Mouse (Mus musculus) kidney, adult 11 months (tissue): ENCODE data around the gene Car15.
A peak's percentile ranks its signal among the peaks of the same experiment; 100 is the strongest.

ENCODE experiments used
- DNase-seq: peaks from one replicate; pipeline ENCODE4 v3.0.0; 2022

Car15 gene

DNA sequence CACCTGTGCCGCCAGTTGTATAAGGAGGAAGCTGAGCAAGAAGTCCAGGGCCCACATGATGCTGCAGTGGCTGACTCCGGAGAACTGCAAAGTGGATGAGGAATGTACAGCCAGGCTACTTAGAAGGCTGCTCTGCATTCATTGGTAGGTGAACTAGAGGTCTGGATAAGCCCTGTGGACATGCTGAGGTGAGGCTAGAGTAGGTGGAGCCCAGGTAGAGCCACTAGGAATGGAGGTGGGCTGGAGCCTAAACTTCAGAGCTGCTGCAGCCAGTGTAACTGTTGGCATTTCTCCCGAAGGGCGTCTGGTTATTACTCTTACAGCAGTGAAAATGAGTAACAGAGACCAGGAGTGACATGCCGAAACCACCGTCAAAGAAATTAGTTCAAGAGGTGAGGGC, at the start of gene Car15:
Car15 (minus strand) TSS at position 314 of the 400 bp plus-strand sequence.
- peak; percentile 58 for DNase-seq

DNA sequence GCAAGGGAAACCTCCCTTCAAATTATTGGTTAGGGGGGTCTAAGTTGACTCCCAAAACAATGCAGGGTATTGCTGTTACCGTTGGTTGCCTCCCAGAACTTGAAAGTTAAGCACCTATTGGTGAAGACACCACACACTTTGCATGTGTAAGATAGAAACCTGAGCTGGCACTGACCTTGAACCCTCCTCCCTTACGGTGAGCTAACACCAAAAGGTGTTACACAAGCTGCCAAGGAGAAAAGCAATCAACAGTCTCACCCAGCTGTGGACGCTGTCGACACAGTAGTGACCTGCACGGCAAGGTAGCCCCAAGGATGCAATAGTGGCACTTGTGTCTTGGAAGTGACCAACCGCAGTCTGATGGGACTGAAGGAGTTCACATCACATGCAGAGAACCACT, 46.0 kb upstream of the Car15 start:
- no peak for DNase-seq

DNA sequence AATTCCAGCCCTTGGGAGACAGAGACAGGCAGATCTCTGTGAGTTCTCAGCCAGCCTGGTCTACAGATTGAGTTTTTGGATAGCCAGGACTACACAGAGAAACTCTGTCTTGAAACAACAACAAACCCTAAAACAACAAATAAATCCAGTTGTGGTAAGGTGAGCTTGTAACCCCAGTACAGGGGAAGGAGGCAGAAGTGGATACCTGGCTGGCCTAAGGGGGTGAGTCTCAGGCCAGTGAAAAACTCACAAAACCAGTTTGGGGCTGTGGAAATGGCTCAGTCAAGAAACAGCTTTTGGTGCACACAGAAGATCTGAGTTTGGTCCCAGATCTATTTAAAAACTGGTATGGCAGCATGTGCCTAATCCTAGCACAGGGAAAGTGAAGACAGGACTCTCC, 44.0 kb upstream of the Car15 start:
- no peak for DNase-seq

DNA sequence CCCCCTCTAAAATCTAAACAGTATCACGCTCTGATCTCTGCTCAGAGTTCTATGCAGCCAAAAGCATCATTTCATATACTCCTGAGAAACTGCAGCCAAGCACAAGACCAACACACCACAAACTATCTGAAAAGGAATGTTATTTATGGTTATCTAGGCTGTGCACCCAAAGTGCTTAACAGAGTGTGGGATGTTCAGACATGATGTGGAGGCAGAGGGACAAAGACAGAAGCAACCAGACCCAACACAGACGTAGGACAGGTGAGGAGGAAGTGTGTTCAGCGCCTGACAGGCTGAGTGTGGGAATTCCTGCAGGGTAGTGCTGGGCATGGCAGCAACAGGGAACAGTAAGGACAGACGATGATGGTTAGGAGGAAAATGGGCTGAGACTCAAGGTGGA, 41.4 kb upstream of the Car15 start:
- DNase-seq, result no peak

DNA sequence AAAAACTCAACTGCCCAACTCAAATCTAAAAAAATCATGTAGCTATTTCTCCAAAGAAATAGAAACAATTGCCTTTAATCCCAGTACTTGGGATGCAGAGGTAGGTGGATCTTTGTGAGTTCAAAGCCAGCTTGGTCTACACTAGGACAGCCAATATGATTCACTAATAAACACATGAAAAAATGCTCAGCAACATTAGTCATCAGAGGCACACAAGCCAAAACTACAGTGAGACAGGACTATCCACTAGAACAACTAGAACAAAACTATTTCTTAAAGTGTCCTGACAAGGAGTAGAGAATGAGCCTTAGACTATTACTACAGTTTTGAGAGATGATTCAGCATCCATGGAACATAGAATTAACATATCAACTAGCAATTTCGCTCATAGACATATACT, 37.9 kb upstream of the Car15 start:
- no peak for DNase-seq

DNA sequence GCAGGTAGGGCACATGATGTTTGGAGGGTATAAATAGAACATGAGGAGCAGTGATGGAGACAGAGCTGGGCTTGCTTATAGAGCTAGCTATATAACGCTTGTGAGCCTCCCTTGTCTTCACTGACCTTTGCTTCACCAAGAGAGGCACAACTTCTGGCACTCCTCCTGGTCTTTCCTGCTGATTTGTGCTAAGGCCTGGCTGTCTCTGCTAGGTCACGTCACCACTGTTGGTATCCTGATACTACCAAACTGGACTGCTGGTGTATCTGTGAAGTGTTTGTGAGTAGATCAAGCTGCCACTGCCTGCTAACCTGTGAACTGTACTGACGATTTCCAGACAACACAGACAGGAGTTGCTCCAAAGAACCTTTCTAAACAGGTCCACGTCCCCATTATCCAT, 37.0 kb upstream of the Car15 start:
- DNase-seq, result no peak

DNA sequence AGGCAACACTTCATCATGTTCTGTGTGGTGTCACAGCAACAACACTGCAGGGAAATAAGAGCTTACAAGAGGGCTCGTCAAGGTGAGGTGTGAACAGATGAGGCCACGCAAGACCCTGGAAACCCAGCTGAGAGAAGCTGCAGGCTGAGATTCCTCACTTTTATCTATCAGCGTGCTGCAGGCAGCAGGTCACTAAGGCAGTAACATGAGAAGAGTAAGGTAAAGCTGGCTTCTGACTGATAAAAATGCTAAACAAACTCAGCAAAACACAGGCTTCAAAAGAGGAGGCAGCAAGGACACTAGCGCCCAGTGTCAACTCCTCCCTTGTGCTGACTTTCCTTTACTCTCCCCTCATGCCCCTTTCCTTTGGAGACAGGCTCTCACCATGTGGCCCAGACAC, 34.8 kb upstream of the Car15 start:
- DNase-seq, result no peak

DNA sequence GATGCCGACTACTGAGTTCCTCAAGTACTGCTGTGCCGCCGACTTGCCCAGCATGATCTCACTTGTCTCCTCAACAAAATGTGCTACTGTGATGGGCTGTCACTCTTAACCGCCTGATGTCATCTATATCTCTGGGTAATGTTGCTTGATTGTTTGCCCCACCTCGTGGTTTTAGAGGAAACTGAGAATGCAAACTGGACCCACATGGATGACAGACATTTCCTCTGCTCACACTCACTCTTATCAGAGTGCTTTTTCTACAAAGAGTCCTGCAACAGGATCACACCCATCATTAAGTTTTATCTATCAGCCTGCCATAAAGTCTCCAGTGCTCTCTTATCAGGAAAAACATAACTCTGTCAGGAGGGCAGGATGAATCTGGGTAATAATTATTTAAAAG, 33.1 kb upstream of the Car15 start:
- no peak for DNase-seq

DNA sequence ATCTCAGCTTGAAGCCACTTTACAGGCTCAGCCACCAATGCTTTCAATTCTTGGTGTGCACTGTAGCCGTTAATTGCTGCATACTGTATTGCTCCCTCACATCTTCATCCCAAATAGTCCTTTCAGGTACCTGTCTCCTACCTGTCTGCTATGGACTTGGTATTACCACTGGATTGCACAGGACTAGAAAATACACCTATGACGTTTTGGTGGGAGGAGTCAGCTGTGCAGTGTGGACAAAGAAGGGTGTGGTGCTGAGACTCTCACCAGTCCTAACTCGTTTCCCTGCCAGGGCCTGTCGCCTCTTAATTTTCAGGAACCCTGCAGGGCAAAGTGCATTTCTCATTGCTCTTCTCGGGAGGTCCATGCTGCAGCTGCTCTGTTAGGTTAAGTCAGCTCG, 27.6 kb upstream of the Car15 start:
- peak; percentile 40 for DNase-seq

DNA sequence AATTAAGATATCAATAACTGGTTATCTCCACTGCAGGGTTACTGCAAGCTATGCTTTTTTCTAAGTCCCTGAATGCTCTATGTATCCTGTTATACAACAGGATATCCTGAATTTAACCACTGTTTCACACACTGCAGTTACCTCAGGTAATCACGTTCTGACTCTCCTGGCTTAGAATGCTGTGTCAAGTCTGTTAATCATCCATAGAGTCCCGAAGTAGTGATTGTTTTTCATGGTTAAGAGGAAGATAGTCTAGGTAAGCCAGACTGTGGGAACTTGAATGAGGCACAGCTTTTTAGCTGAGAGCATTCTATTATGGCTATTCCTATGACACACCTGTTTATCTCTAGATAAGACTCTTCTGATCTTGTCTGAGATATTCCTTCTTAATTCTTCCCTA, 27.1 kb upstream of the Car15 start:
- peak; percentile 15 for DNase-seq

DNA sequence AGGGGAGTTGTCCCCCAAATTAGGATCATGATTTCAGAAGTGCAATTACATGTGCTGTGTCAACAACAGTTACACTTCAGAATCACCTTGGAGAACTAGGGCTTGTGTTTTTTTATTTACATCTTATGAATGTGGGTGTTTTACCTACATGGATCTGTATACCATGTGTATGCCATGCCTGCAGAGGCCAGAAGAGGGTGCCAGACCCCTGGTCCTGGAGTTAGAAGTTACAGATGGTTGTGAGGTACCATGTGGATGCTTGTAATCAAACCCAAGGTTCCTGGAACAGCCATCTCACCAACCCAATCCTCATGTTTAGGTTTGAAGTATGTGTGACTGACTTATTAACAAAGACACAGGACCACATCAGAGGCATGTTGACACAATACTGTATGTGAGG, 20.4 kb upstream of the Car15 start:
- DNase-seq, result no peak

DNA sequence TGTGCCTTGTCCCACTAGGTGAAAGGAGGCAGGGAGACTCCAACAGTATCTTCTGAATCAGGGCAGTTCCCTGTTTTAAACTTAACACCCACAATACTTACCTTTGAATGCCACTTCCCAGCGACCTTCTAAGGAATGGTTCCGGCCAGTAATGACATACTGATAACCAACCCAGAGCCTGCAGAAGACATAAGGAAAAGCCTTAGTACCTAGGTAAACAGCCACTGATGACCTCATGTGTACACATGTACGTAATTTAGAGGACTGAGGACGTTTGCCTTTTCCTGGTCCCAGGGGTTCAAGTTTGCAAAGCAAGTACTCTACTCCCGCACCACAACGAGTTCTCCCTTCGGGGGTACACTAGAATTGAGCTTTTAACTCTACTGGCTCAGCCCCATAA, 19.0 kb upstream of the Car15 start:
- no peak for DNase-seq

DNA sequence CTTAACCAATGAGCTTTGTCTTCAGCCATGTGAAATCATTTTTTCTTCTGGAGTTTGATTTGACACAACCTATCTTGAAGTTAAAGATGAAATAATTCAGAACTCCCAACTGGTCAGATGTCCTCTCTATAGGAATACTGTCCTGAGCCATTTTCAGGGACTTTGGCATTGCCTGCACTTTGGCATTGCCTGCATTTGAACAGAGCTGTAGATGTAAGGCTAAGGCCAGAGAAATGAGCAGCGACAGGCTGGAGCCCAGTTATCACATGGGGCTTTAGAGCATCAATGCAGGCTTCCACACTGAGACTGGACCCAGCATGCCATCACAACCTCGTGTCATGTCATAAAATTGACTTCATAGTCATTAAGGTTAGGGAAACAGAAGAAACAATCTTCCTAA, 15.1 kb upstream of the Car15 start:
- DNase-seq, result no peak

DNA sequence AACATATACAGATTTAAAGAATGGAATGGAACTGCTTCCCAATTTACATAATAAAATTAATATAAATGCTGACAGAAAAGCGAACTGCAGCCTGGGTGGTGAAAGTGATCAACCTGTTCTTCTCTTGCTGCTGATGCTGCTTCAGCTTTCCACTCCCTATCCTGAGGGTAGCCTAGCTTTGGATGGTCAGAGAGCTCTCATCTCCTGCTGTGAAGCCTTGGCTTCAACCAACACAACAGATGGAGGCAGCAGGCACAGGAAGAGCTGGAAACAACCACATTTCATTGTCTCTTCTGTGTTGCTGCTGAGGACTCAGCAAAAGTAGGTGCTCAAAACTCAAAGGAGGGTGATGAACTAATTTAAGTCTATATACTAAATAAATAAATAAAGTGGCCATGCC, 13.7 kb upstream of the Car15 start:
- no peak for DNase-seq

DNA sequence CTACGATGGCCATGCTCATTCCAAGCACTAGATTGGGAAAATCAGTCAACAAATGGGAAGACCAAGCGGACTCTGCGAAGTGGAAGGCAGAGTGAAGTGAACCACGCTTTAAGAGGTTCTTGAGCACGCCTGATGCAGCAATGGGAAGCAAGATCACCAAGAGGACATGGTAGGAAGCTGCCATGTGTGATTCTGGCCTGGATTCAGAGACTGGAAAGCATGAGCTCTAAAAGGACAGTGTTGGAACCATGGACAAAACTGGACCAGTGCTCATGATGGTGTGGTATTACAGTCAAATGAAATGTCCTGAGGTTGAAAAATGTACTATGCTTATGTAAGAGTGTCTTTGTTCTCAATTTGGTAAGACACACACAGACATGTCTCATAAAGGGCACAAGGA, 13.2 kb upstream of the Car15 start:
- DNase-seq, result no peak

DNA sequence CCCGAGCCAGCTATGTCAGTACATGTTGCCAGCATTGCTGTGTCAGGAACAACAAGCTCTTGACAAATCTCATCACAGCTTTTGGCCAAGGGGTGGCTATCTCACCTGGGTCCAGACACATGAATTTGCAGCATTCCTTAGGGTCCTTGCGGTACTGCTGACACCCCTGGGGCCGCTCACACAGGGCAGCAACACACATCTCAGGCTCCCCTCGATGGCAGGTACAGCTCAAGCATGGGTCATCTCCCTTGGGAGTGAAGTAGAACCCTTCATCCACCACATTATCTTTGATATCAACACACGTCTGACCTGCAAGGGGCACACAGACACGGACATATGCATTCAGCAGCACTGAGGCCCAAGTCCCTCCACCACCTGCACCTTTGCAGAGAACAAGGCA, 11.3 kb upstream of the Car15 start:
- no peak for DNase-seq

DNA sequence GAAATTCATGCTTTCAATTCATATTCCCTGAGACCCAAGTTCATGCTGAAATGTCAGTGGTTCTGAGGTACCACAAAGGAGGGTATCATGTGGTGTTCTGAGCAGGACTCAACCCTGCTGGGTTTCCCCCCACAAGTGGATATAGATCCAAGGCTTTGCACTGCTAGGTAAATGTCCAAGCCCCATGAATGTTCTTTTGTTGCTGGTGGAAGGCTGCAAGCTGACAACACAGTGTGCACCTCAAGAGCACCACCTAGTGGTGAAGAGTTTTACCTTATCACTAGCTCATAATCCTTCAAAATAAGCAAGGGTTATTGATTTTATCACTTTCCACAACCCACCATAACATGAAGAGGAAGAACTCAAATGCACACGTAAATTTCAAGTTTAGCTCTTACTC, 10.8 kb upstream of the Car15 start:
- no peak for DNase-seq

DNA sequence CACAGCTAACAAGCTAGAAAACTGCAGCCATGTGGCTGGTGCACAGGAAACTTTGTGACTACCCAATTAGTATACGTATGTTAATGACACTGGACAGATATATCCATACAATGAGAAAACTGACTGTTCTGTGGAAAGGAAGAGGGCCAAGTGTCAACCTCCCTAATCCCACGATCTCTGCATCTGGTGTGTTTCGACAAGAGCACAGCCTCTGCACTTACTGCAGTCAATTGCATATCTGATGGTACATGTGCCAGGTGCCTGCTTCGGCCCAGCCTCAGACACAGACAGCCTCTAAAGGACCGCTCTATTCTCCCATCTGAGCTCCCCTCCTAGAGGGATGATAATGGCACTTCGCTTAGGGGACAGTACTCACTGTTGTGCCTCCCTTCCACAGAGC, 10.3 kb upstream of the Car15 start:
- DNase-seq, result no peak

DNA sequence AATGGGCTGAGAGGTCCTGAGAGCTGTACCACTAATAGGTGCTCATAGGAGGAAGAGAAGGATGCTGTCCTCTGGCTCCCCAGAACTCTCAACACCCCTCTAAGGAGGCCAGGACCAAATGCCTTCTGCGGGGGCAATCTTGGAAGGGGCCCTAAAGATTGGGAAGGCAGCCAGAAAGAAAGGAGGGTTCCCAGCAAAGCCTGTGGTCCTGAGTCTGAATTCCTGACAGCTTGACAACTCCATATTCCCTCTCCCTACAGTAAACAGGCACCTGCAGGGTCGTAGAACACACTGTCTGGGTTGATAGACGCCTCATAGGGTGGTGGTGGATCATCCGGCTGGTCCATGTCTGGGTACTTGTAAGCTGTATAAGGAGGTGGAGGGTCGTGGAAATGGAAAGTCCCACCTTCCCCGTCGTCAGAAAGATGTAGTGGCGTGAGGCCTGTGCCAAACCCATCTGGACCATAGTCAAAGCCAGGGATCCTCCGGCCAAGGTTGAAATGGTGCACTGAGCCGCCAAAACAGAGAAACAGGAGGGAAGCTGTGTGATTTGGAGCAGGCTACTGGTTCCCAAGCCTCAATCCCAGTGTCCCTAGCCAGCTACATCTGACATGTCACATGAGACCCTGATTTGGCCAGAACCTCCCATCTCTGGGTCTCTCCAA, 5.7 kb upstream of the Car15 start:
- no peak for DNase-seq

DNA sequence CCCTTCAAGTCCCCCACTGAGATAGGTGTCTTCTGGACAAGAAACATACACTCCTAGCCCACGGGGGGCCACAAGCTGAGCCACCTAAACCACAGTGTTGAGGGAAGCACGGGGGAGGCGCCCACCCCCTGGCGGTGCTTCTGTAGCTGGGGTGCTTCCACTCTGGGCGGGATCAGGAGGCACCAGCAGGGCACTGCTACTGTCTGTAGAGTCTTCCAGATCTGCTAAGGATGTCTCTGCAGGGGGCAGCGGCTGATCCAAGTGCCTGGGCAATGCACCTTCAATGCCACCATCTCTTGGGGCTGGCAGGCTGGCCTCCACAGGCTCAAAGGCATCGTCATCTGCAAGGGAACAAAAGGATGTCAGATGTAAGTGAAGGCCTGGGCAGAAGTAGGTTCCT, 4.3 kb upstream of the Car15 start:
- no peak for DNase-seq

DNA sequence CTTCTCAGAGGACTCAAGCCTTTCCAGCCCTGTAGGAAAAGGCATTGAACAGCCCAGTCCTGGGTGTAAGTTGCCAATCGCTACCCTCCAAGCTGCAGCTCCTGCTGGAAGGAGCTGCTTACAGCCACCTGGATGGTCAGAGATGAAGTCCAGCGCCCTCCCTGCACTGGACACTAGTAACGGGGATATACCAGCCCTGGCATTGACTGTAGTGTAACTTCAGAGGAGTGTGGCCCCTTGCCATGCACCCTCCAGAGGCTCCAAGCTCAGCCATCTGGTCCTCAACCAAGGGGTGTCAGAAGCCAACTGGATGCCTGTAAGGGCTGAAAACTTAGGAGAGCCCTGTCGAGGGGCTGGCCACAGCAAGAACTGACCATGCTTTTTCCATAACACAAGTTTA, 1.8 kb upstream of the Car15 start:
- DNase-seq, result no peak

DNA sequence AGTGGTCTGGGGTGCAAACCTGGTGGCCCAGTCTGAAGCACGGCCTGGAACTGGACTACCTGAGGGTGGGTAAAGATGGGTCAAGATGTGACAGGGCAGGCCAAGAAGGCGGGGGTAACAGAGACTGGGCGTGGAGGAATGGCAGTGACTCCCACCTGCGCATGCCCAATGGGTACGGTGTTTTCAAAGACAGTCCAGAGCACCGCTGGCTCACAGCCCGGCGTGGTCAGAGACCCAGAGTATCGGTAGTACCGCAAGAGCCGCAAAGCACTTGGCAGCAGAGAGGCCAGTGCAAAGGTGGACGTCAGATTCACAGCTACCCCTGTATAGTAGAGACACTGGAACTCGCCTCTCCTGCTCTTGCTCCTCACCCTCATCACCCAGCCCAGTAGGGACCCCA, 2.7 kb downstream of the Car15 start:
- peak; percentile 39 for DNase-seq

DNA sequence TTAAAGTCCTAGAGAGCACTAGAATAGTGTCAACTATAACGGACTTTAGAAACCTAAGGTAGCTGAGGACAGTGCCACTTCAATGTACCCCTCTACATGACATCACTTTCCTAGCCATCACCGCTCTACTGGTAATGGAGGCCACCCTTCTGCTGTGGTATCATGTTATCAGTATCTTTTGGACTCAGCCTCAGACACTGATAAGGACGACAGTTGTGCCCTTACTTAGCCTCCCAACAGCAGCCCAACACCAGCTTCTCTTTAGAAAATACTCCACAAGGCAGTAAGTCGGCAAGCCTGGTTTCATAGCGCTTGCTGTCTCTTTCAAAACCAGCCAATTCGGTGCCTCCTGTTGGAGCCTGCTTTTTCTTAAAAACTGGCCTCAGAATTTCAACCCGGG, 3.6 kb downstream of the Car15 start:
- DNase-seq, result no peak

DNA sequence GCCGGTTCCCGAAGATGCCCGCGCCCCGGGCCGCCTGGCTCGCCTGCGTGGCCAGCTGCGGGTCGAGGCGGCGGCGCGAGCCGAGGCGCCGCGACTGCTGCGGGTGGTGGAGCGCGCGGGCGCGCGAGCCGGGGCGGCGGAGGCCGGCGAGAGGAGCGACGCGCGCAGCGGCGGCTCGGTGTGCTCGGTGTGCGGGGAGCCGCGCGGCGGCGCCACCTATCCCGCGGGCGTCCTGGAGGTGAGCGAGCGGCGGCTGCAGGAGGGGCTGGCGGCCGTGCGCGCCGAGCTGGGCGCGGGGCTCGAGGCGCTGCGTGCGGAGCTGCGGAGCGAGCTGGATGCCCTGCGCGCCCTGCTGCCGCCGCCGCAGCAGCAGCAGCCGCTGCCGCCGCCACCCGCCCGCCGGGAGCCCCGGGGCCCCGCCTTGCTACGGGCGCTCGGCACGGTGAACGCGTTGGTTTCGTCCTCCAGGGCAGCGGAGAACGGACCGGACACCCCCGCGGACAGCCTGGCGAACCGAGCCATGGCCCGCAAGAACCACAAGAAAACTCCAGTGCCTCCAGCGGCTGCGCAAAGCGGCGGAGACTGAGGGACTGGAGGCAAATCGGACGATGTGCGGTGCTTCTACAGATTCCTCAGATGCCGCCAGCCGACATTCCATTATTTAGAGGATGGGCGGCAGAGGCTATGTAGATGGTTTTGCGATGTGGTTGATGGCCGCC, 4.3 kb downstream of the Car15 start:
- DNase-seq, result no peak

DNA sequence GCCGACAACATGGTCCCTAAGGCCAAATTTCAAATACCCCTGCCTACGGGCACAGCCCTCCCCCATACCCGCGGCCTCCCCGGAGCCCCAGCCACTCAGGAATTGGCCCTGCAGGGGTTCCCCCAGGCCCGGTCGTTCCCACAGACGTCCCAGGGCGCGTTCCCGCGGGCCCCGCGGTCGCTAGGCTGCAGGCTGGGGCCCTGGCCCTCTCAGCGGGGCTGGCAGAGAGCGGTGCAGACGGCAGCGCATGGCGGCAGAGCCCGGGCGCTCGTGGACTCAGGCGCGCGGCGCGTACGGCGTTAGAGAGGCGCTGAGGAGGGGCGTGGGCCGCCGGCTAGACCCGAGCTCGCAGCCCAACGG, 4.9 kb downstream of the Car15 start:
- no peak for DNase-seq
